Mouse (Mus musculus) heart, postnatal 14 days (tissue): ENCODE data around the gene Slc35e4. TPM values are rescaled to one million over a fixed set of nuclear protein-coding genes. Genes with fewer than 3 reads are reported as not detected.
"Not testable (repeated sequence)": the region's sequence is repeated elsewhere in the genome, so short reads cannot be mapped to it uniquely, and the experiment has no call there.

Source experiments
- DNase-seq, 2 experiments: peaks; one replicate each; pipeline ENCODE4 v3.0.0; 2021 to 2022
- intact Hi-C: fragments of 180-260 bp; cut with DNase I; formaldehyde crosslinking; loops from one replicate; pipeline ENCODE4 v1.15.1; 2025
- total RNA-seq, 2 experiments: library from RNA; stranded (reverse); gene quantifications; 2 replicates each; pipeline ENCODE4 v1.2.3; 2021

The Slc35e4 gene
- total RNA-seq, 2 experiments from 2014 or later = 4.9 to 5.6 TPM

DNA sequence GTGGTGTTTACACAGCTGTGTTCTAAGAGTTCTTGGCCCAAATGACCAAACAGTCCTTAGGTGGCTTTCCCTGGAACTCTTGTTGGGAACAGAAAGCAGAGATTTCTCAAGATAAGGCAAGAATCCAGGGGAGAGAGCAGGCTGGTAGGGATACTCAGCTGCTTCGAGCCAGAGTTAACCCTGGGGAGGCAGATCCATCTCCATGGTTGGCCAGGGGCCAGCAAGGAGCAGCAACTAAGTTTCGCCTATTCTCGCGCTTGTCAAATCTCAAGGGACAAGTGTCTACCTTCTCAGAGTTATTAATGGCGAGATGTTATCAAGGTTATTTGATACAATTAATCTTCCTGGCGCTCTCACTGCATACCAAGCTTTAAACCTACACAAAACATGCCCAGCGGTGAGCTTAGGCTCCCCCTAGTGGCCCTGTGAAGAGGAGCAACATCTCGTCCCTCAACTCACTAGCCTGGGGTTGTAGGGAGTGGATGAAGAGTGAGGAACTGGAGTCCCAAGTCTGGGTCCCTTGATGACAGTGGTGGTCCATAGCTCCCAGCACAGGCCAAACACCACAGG is 6.9 kb upstream of the Slc35e4 start:
- peak; percentile 30 to 57 for DNase-seq
- intact Hi-C loops = no loop called here

DNA sequence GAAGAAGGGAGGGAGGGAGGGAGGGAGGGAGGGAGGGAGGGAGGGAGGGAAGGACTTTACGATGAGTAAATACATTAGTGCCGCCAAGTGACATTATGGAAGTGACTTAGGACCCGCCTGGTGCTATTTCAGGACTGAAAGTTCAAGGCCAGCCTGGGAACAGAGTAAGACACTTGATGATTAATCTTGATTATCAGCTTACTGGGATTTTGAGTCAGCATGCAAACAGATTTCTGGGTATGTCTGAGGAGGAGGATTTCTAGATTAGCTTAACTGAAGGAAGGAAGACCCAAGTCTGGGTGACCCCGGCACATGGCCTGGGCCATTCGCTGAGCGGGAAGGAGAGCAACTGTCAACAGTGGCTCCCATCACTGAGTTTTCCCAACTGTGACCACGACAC is 6.0 kb upstream of the Slc35e4 start:
- DNase-seq = no peak
- intact Hi-C loops = no loop called here

DNA sequence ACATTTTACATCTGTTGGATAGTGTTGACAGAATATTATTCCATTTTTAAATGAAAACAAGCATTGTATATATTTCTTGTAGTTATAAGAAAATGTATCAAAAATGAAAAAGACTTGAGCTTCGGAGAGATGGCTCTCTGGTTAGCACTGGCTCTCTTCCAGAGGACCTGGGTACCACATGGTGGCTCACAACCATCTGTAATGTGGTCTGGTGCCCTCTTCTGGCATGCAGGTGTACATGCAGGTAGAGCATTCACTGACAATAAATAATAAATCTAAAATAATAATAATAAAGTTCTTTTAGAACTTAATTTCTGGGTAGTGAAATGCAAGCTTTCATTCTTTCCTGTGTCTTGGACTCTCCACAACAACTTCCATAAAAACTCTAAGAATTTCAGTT is 4.3 kb upstream of the Slc35e4 start:
- intact Hi-C loops = no loop called here
- DNase-seq = peak in 1 of 2 experiments; percentile 37

DNA sequence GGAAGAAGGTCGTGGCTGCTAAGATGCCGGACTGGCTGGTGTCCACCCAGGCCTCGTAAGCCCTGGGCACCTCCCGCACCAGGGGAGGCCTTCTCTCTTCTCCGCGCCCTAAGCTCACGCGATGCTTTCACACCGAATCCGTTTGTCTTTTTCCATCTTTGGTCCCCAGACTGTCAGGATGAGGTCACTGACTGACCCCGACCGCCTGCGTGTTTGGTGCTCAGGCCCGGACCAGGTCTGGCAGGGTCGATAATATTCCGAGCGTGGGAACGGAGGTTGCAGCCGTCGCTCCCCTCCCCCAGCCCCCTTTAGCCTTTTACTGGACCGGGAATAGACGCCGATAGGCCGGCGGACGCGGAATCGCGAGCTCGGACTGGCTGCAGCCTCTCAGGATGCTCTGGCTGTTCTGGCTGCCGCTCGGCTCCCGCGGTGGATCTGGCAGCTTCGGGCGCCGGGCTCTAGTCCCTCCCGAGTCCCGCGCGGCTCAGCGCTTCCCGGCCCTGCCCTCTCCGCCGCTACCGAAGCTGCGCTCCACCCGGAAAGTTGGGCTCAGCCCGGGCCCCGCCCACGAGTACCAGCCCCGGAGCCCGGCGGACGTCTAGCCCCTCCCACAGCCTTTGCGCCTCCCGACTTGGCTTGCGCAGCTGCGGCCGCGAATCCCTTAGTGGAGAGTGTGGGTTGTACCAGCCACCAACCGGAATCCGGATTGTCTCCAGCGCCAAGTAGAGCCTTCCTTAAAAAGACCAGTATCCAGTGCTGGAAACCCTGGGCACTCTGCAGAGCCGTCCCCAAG is 952 bp downstream of the Slc35e4 start:
- intact Hi-C loops = loop anchor here (2.0 kb wide), 2 partner anchors 33 to 107 kb away; no protein-coding TSS in a partner anchor
- peak; percentile 90 to 94 for DNase-seq

DNA sequence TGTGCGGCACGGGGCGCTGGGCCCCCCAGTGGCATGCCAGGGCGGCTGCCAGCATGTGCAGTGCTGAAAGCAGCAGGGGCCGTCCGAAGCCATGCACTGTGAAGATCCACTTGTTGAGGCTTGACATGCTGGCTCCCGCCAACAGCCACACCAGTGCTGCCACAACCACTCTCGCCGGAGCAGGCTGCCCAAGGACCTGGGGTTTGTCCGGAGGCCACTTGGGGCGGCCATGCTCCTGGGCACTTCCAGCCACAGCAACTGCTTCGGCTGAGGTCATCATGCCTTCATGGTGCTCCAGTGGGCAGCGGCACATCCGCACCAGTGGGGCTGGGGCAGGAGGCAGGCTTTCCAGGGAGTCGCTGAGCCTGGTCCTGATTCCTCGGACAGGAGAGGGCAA is 1.6 kb downstream of the Slc35e4 start:
- peak; percentile 29 to 32 for DNase-seq
- intact Hi-C loops = no loop called here

DNA sequence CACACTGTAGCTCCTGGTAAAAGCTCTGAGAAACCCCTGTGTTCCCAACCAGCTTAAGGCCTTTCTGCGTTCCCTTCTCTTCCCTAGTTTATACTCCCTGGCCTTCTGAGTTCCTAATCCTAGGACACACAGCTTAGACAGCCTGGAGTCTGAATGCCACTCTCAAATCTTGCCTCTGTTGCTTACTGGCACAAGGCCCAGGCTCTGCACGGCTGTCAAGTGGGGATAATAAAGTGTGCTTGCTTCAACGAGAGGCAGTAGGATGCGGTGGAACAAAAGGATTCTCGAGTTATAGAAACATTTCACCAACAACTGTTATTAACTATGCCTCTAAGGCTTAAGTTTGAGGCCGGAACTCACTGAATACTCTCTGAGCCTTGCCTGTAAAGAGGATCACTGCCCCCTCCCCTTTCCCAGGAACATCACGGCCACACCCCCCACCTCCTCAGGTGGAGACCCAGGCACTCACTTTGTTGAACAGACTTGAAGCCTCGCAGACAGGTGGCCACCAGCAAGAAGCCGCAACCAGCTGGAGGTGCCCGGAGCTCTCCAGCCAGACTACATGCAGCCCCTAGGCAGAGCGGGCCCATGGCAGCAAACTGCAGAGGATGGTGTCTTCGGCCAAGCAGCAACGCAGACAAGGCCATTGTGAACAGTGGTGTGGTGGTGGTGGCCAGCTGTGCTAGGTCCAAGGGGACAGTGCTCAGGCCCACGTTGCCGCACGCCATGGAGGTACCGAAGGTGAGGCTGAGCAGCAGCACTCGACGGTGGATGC is 2.2 kb downstream of the Slc35e4 start:
- intact Hi-C loops = no loop called here
- DNase-seq = no peak

DNA sequence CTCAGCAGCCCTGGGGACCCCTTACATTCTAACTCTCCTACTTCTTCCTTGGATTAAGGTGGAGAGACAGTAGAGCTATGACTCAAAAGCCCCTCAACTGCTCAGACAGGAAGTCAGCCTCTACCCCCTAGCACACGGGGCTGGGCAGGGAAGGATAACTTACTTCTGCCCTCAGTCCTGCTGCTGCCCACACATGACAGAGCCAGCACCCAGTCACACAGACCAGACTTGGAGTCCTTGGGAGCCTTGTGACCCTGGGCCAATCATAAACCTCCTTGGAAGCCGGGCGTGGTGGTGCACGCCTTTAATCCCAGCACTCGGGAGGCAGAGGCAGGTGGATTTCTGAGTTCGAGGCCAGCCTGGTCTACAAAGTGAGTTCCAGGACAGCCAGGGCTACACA is 3.0 kb downstream of the Slc35e4 start:
- DNase-seq, intact Hi-C loops: not testable (repeated sequence)

DNA sequence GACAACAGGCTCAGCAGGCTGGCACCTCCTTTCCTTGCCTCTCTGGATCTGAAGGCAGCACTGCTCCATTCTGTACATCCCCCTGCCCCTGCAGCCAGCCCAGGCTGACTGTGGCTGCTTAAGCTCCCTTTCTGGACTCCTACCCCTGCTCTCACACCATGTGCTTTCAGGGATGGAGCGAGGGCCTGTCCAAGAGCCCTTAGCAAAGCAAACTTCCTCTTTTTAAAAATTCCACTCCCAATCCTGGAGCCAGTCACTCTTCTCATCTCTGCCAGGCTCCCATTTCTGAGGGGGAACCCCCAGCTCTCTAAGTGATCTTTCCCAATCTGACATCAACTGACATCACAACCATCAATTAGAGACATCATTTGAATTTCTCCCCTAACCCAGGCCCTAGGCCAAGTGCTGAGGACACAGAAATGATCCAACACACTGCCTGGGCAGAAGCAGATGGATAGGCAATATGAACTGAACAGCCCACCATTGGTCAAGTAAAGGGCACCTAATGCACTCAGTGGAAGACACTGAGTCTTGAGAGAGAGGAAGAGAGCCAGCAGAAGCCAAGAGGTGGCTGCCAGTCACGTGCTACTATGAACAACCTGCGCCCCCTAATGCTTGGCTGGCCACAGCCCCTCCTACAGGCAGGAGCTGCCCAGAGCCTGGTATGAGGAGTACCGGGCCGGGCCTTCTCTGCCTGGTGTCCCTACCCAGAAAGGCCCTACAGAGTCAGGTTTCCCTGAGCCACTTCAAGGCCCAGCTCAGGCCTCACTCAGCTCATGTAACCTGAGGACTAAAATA is 3.8 kb downstream of the Slc35e4 start:
- no peak for DNase-seq
- intact Hi-C loops = no loop called here

DNA sequence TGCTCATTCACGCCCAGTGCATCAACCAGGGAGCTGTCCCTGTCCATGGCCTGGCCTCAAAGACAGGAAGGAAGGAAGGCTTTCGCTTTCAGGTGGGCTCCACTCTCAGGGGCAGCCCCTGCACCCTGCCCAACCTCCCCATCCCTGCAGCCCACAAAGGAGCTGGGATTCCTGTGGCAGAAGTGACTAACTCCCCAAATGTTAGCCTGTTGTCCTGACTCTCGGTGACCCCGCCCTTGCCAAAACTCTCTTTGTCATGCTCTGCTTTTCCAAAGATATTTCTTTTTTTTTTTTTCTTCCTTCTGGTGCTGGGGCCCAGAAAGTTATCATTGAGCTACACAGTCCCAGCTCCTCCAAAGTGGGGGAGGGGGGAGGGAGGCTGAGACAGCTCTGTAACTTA is 5.2 kb downstream of the Slc35e4 start:
- no peak for DNase-seq
- intact Hi-C loops = no loop called here

DNA sequence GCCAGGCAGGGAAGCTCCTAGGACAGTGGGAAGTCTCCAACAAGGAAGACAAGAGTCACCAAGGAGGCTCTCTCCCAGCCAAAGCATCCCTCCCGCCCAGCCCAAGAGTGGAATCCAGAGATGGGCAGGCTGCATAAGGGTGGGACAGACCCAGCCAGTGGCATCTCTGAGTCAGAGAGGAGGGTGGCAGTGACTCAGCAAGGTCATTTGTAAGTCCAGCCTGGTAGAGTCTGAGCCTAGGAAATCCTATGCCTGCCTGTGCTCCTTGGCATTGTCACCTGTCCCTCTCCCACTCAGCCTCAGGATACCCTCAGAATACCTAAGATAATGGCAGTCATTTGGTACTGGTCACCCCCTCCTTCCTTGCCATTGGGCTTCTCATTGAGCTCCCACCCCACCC is 9.0 kb downstream of the Slc35e4 start:
- DNase-seq = no peak
- intact Hi-C loops = no loop called here

DNA sequence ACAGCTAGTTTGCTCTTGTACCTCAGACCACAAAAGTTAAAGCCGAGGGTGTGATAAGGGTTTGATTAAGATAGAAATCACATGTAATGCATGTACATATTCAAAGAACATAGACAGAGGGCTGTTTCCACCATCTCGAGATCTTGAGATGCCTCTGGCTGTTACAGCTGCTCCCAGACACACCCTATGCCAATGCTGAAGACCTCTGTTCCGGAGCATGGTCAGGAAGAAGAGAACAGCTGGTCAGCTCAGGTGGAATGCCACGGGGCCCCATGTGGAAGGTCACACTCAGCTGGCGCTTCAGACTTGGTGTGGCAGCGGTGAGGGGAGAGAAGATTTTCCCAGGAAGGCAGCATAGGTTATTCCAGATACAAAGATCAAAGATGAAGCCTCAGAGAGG is 9.8 kb downstream of the Slc35e4 start:
- intact Hi-C loops = no loop called here
- DNase-seq = no peak

DNA sequence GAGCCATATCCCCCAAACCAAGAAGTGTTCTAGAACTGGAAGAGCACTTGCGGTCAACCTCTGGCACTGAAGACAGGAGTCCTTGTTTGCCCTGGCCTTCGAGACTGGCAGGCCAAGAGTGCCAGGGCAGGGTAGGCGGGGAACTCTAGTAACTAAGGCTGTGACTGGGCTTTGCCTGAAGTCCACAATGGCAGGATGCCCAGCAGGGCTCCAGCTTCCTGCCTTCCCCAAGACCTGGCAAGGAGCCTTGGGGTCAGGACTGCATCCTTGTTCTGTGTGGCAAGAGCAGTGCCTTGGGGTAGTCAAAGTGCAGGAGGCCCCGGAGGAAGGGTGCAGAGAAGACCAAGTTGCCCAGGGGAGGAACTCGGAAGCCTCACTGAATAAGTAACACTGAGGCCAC is 11.4 kb downstream of the Slc35e4 start:
- peak; percentile 73 to 79 for DNase-seq
- intact Hi-C loops = no loop called here

DNA sequence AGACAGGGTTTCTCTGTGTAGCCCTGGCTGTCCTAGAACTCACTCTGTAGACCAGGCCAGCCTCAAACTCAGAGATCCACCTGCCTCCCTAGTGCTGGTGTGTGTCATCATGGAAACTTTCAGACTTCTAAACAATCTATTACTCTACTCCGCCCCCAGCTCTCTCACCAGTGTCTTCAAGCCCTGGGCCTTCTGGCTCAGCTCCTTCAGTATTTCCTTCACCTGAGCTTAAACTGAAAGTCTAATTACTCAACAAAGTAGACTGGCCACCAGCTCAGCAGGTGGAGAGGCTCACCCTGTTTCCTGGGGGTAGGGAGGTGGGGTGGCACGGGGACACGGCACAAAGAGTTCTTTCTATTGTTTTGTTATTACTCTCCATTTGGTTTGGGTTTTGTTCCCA is 11.9 kb downstream of the Slc35e4 start:
- intact Hi-C loops = no loop called here

DNA sequence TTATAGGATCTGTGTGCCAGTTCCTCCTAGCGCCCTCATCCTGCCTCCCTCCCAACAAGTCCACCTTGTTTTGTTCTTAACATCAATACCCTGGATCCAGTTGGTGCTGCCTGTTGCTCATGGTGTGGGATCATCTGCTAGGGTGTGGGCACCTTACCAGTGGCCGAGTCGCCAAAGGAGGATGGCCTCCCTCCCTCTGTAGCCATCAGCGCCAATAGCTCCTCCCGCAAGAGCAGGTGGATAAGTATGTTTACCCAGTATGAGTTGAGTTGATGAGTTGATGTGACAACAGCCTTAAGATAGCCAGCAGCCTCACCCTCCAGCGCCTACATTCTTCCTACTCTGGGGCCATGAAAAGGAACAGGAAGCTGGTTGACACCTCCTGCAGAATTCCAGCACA is 14.2 kb downstream of the Slc35e4 start:
- intact Hi-C loops = no loop called here
- DNase-seq = no peak

More for the DNA sequence above, 11.9 kb downstream of the Slc35e4 start:
- DNase-seq = no peak

DNA sequence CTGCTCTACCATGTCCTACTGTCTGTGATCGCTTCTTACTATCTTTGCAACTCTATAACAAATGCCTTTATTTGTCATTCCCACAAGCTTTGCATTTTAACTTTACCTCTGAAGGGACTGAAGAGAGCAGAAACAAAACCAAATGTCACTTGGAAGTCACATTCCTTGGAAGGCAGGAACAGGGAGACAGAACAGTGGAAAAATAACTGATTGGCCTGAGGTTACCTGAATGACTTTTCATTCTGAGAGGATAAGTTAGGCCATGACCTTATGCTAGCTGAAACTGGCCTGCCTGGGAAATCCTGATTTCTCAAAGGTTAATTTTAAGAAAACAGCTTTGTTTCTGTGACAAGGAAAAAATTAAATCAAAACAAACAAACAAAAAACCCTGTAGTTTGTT is 18.5 kb downstream of the Slc35e4 start:
- intact Hi-C loops = no loop called here

DNA sequence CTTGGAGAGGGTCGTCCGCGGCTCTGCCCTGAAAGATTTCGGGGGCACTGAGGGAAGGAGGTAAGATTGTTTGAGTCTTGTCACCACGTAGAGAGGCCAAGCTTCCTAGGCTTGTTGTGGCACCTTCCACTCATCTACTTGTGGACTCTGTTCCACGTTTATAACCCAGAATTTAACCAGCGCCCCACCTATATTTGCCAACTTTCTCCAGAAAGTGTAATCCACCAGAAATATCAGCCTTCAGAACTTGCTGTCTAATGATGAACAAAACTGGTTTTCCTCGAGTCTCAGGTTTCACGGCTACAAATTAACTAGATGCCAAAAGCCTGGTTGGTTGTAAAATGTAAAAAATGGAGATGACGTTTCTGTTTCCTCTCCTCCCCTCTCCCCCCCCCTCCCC is 19.0 kb downstream of the Slc35e4 start:
- DNase-seq = no peak
- intact Hi-C loops = no loop called here

More for the DNA sequence above, 18.5 kb downstream of the Slc35e4 start:
- no peak for DNase-seq

DNA sequence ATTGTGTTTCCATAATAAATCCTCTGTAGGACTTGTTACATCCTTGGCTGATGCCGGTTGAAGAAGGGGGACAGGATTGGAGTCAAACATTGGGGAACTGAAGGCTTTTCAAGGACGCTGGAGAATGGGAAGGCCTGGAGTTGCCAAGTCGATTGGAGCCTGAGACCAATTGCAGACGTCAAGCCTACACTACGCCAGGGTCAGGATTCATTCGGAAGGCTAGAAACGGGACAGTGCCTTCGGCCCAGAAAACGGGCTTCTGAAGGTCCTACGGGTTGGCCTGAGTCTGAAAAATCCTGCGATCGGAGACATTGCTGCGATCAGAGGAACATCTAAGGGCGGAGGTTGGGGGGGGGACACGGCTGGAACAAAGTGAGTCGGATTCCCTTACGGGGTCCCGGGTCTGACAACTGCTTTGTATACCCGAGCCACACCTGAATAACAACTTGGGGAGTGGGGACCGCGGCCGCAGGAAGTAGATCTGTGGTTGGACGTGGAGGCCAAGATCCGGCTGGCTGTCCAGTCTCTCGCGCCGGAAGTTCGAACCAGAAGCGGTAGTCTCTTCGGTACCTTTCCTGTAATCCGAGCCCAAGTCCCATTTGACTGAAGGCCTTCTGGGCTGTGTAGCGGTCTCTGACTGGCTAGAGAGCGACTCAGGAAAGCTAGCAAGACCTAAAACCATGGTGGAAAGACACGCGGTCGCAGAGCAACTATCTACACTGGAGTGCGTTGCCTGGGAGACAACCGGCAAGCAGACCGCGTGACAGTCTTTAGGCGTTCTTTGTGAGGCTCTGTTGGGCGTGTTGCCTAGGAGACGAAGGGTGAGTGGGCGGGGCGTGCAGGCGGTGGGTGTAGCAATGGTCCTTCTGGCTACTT is 19.8 kb downstream of the Slc35e4 start, which contains the start of the genes 4921536K21Rik and Dusp18:
4921536K21Rik (minus strand) TSS at position 693 of the 876 bp plus-strand sequence.
Dusp18 (plus strand) TSS at position 835 of the 876 bp plus-strand sequence.
- intact Hi-C loops = no loop called here
- peak; percentile 90 to 91 for DNase-seq

DNA sequence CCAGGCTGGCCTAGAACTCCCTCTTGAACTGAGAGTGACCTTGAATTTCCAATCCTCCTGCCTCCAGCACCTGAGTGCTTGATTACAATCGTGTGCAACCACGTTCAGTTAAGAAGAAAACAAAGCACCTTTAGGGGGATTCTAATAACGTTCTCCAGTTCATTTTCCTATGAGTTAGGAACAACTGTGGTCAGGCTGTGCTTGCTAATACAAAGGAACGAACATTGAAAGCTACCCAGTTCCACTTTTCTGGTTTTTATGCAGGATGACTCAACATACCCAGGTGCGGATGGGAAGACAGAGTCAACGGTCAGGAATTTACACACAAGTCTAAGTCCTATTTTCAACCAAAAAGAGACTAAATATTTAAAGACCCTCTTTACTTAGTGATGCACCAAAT is 20.5 kb downstream of the Slc35e4 start:
- no peak for DNase-seq
- intact Hi-C loops = no loop called here

DNA sequence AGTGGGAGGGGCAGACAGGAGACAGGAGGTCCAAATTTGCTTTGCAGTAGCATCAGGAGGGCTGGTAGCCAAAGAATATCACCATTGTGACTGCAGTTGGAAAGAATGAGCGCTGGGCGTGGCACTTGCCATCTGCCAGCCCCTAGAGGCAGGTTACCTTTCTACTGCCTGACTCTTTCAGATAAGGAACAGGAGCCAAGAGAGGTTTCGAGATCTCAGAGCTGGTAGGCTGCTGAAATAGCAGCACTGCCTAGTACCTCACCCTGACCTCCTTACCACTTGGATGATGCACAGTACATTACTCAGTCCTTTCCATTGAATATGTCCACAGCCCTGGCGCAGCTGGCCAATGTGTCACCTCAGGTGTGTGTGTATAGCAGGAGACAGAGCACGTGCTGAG is 27.1 kb downstream of the Slc35e4 start:
- no peak for DNase-seq
- intact Hi-C loops = no loop called here
